In genomic region chr12:101975601-101976571, GRCm38 (mm10) we compare ENCODE assay signal across 7 mouse cellular contexts. TPM values are rescaled to one million over a fixed set of nuclear protein-coding genes. Genes with fewer than 3 reads are reported as not detected.
DNase-seq lines count a peak whose midpoint lies in the region; ATAC-seq and TF ChIP-seq lines count a peak whose summit lies in the region.

Cpsf2 (plus strand) TSS chr12:101975988.

- intact Hi-C loops in heart, adult 2 months (cut with DNase I): loop anchor here (1.0 to 5.0 kb wide), 2 partner anchors 18 to 491 kb away; partner anchors contain the start of genes Atxn3 and Golga5

- H3K4me2 ChIP-seq in embryonic facial prominence, embryonic 12.5 days (replicated peaks): peak within 1 kb of the TSS; percentile 76
- H3K4me2 ChIP-seq in limb, embryonic 13.5 days (replicated peaks): peak within 1 kb of the TSS; percentile 75
- H3K4me2 ChIP-seq in midbrain, embryonic 16.5 days (ENCODE audit: low read length): peak within 1 kb of the TSS; percentile 54

- peak; percentile 94 for ATAC-seq in embryonic facial prominence, embryonic 12.5 days (ENCODE audit: insufficient number of reproducible peaks, insufficient read depth, low FRiP score, low TSS enrichment)
- ATAC-seq in limb, embryonic 13.5 days (ENCODE audit: low FRiP score, low read depth): peak; percentile 96
- peak; percentile 97 for ATAC-seq in midbrain, embryonic 16.5 days

- H3K9ac ChIP-seq in embryonic facial prominence, embryonic 12.5 days: peak within 1 kb of the TSS; percentile 88
- peak within 1 kb of the TSS; percentile 95 for H3K9ac ChIP-seq in heart, adult 2 months (ENCODE audit: low read depth, low read length)
- peak within 1 kb of the TSS; percentile 90 for H3K9ac ChIP-seq in limb, embryonic 13.5 days
- H3K9ac ChIP-seq in midbrain, embryonic 16.5 days (ENCODE audit: low read depth, low read length): peak within 1 kb of the TSS; percentile 98

- peaks cover 4% of the 10 kb centered on the region for H3K79me2 ChIP-seq in heart, adult 2 months (replicated peaks; ENCODE audit: control insufficient read depth, insufficient read depth, low read length)

- under 1% methylated on average over 77 of the region's 77 CpGs for WGBS in embryonic facial prominence, embryonic 12.5 days
- under 1% methylated on average over 77 of the region's 77 CpGs for WGBS in heart, adult 2 months
- WGBS in limb, embryonic 13.5 days: under 1% methylated on average over 77 of the region's 77 CpGs
- under 1% methylated on average over 76 of the region's 77 CpGs for WGBS in midbrain, embryonic 16.5 days

- peaks cover 3% of the 10 kb centered on the region; the same call in 1 of the 2 replicates for H3K36me3 ChIP-seq in embryonic facial prominence, embryonic 12.5 days
- H3K36me3 ChIP-seq in heart, adult 2 months (ENCODE audit: control insufficient read depth, insufficient read depth, low read length): peaks cover 5% of the 10 kb centered on the region
- peaks cover 10% of the 10 kb centered on the region for H3K36me3 ChIP-seq in limb, embryonic 13.5 days
- no peaks in the 10 kb centered on the region; the same call in 1 of the 2 replicates for H3K36me3 ChIP-seq in midbrain, embryonic 16.5 days (ENCODE audit: control insufficient read depth, insufficient read depth, low read length)

- H3K4me1 ChIP-seq in embryonic facial prominence, embryonic 12.5 days: peaks cover 11% of the 10 kb centered on the region
- H3K4me1 ChIP-seq in heart, adult 2 months (ENCODE audit: control insufficient read depth, insufficient read depth, low read length): peaks cover 5% of the 10 kb centered on the region
- H3K4me1 ChIP-seq in limb, embryonic 13.5 days: peaks cover 19% of the 10 kb centered on the region
- H3K4me1 ChIP-seq in midbrain, embryonic 16.5 days (ENCODE audit: control insufficient read depth, insufficient read depth, low read length): peaks cover 25% of the 10 kb centered on the region

- peak; percentile 61 for TF ChIP-seq POLR2A in heart, adult 2 months (IDR thresholded peaks at IDR 0.05; ENCODE audit: insufficient read depth, low read depth, low read length)

- peak; percentile 80 for DNase-seq in adrenal gland, postnatal 25 days
- peak; percentile 91 to 92 for DNase-seq in heart, adult 2 months
- DNase-seq in kidney, adult 8-10 months: peak; percentile 67 to 79
- peak; percentile 88 to 93 for DNase-seq in spleen, postnatal 10 days (ENCODE audit: low spot score in 2 of 2)

- H3K27me3 ChIP-seq in embryonic facial prominence, embryonic 12.5 days: no peaks in the 10 kb centered on the region
- no peaks in the 10 kb centered on the region for H3K27me3 ChIP-seq in heart, adult 2 months (ENCODE audit: control insufficient read depth, insufficient read depth, low read length)
- H3K27me3 ChIP-seq in limb, embryonic 13.5 days: no peaks in the 10 kb centered on the region
- H3K27me3 ChIP-seq in midbrain, embryonic 16.5 days (ENCODE audit: control insufficient read depth, insufficient read depth, low read depth, low read length): no peaks in the 10 kb centered on the region

- 0 out of 2 replicates have a peak, but pooled peaks have one; percentile 35 for TF ChIP-seq EP300 in heart, adult 2 months (IDR thresholded peaks at IDR 0.05; ENCODE audit: insufficient read depth, low read depth, low read length)

- peak within 1 kb of the TSS; percentile 91 for H3K4me3 ChIP-seq in embryonic facial prominence, embryonic 12.5 days
- H3K4me3 ChIP-seq in heart, adult 2 months: peak within 1 kb of the TSS; percentile 93
- peak within 1 kb of the TSS; percentile 86 for H3K4me3 ChIP-seq in limb, embryonic 13.5 days
- peak within 1 kb of the TSS; percentile 93 for H3K4me3 ChIP-seq in midbrain, embryonic 16.5 days (ENCODE audit: low read depth, low read length)

- H3K9me3 ChIP-seq in embryonic facial prominence, embryonic 12.5 days: no peaks in the 10 kb centered on the region
- no peaks in the 10 kb centered on the region for H3K9me3 ChIP-seq in limb, embryonic 13.5 days
- no peaks in the 10 kb centered on the region for H3K9me3 ChIP-seq in midbrain, embryonic 16.5 days (replicated peaks; ENCODE audit: control insufficient read depth, low read length, poor library complexity, severe bottlenecking)

- TF ChIP-seq CTCF in heart, adult 2 months (IDR thresholded peaks at IDR 0.05): no peak

- peak within 1 kb of the TSS; percentile 94 for H3K27ac ChIP-seq in embryonic facial prominence, embryonic 12.5 days
- peak within 1 kb of the TSS; percentile 99 for H3K27ac ChIP-seq in heart, adult 2 months
- peak within 1 kb of the TSS; percentile 93 for H3K27ac ChIP-seq in limb, embryonic 13.5 days
- peak within 1 kb of the TSS; percentile 97 for H3K27ac ChIP-seq in midbrain, embryonic 16.5 days (ENCODE audit: low read length)

RNA-seq across cellular contexts. Expression of gene Cpsf2, which starts in this region (rescaled TPM):
- 39.6 and 39.7 TPM in 2 replicates for total RNA-seq in adrenal gland, postnatal 25 days (2021)
- polyA plus RNA-seq in embryonic facial prominence, embryonic 12.5 days (2016; fragmentation: Nextera tagmentation; extraction: Ambion mirVana): 32.2 and 33.9 TPM in 2 replicates
- 10 to 100 TPM; 12.3 to 13.3 TPM for total RNA-seq in heart, adult 2 months (2021)
- 3.7 and 7.0 TPM in 2 replicates for polyA plus RNA-seq in heart, adult 2 months (2012; rRNA removed)
- 30.6 and 31.4 TPM in 2 replicates for polyA plus RNA-seq in limb, embryonic 13.5 days (2015; fragmentation: Nextera tagmentation; extraction: Ambion mirVana)
- 29.8 and 32.3 TPM in 2 replicates for polyA plus RNA-seq in midbrain, embryonic 16.5 days (2015; fragmentation: Nextera tagmentation; extraction: Ambion mirVana)

Comparison
In these comparisons a context has a peak if more than half of its experiments do, and no peak if none do; other contexts are left out.
1. Peak in every context shown above with its lines: DNase-seq, ATAC-seq, H3K4me3 ChIP-seq and H3K27ac ChIP-seq.